Mouse (Mus musculus) testis, adult 2 months (tissue): ENCODE measurements around the gene Tbc1d14.

Experiments
- CTCF ChIP-seq: fragments of 200-500 bp; IDR thresholded peaks from 2 replicates; pipeline ENCODE4 v1.5.1; 2012; ENCODE audit warnings: low read depth, mild to moderate bottlenecking, inconsistent platforms, low read length, moderate library complexity; ENCODE audit not compliant: control insufficient read depth, insufficient read depth, insufficient replicate concordance
- POLR2A ChIP-seq: fragments of 200-500 bp; IDR thresholded peaks from 2 replicates; pipeline ENCODE4 v1.6.1; 2012; ENCODE audit warnings: low read depth, mild to moderate bottlenecking, inconsistent platforms, low read length, moderate library complexity; ENCODE audit not compliant: control insufficient read depth

DNA sequence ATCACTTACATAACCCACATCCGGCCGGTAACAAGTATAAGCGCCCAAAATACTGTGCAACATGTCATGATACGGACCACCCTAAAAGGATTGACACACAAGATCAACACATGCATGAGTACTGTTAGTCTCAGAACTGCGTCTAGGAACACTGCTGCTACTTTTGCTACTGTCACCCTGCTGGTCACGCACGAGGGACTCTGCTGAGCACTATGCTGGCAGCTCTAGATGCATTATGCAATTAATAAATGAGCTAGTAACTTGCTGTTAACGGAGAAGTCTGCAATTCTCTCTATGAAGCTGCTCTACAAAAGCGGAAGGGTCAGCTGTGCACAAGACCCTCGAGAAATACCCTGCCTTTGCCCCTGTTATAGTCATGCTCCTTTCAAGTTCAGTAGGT is 84.7 kb downstream of the Tbc1d14 start:
- TF ChIP-seq CTCF (no peak), POLR2A (no peak)
